In the genomic region with DNA sequence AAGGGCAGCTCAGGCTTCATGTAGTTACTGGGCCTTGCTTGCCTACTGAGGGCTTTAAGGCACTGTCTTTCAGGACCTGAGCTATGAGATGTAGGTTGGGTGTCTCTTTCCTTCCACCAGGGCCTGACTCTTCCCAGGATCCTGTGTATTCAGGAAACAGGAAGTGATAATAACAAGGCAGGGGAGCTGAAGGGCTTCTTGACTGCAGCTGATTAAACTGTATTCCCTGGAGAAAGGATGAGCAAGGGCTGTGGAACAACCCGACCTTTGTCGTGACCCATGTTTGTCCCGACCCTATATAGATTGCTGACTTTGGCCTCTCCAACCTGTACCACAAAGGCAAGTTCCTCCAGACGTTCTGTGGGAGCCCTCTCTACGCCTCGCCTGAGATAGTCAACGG, we compare ENCODE assay signal across 18 mouse cellular contexts. TPM values are rescaled to one million over a fixed set of nuclear protein-coding genes. Genes with fewer than 3 reads are reported as not detected.
DNase-seq lines count a peak whose midpoint lies in the region; ATAC-seq and TF ChIP-seq lines count a peak whose summit lies in the region.
"Had no signal": no experiment of that assay in that cellular context is flagged by ENCODE, and none has a peak within 500 bp of the region (broad histone marks: within the 10 kb centered on the region; RNA-seq: fewer than 3 reads in every experiment).

No protein-coding gene starts in this region.

- no peaks in the 10 kb centered on the region for H3K79me2 ChIP-seq in liver, adult 2 months (ENCODE audit: control insufficient read depth, insufficient read depth, low read length)

- H3K27ac ChIP-seq in liver, adult 2 months (replicated peaks; ENCODE audit: insufficient read depth, low read depth, low read length): peak overlapping the region; percentile 29
- no peak overlapping the region; the same call in 1 of the 2 replicates for H3K27ac ChIP-seq in liver, postnatal 0 days (ENCODE audit: low read depth)
- H3K27ac ChIP-seq in embryonic facial prominence, embryonic 10.5 days (replicated peaks): 0 out of 2 replicates have a peak overlapping the region, but pooled peaks have one; percentile 8
- peak overlapping the region; percentile 89 for H3K27ac ChIP-seq in midbrain, embryonic 13.5 days
- H3K27ac ChIP-seq: hindbrain, embryonic 12.5 days; hindbrain, postnatal 0 days had no signal

- H3K4me3 ChIP-seq in liver, adult 2 months (ENCODE audit: insufficient read depth, low read depth, low read length): no peak overlapping the region
- H3K4me3 ChIP-seq in liver, postnatal 0 days (ENCODE audit: low read depth, low read length): no peak overlapping the region
- no peak overlapping the region for H3K4me3 ChIP-seq in embryonic facial prominence, embryonic 10.5 days
- H3K4me3 ChIP-seq in midbrain, embryonic 13.5 days (replicated peaks): no peak overlapping the region
- H3K4me3 ChIP-seq: heart, embryonic 12.5 days; hindbrain, embryonic 12.5 days had no signal

- 67% methylated on average over 7 of the region's 7 CpGs for WGBS in liver, adult 2 months
- 65% methylated on average over 7 of the region's 7 CpGs for WGBS in liver, postnatal 0 days (ENCODE audit: insufficient replicate concordance)
- 79% methylated on average over 7 of the region's 7 CpGs for WGBS in embryonic facial prominence, embryonic 10.5 days
- 88% methylated on average over 7 of the region's 7 CpGs for WGBS in midbrain, embryonic 13.5 days

- H3K9ac ChIP-seq in liver, adult 2 months (ENCODE audit: low read depth, low read length): no peak overlapping the region
- H3K9ac ChIP-seq in liver, postnatal 0 days (replicated peaks): no peak overlapping the region
- H3K9ac ChIP-seq in midbrain, embryonic 13.5 days (replicated peaks): no peak overlapping the region; the same call in 1 of the 2 replicates
- H3K9ac ChIP-seq: forebrain, postnatal 0 days; heart, embryonic 12.5 days; hindbrain, embryonic 12.5 days had no signal

- no peak for ATAC-seq in liver, postnatal 0 days
- ATAC-seq in midbrain, embryonic 13.5 days: no peak
- ATAC-seq: activated CD4-positive, CD25-positive, alpha-beta regulatory T cell, adult 4 months; forebrain, postnatal 0 days; hindbrain, postnatal 0 days; Patski had no signal

- TF ChIP-seq EP300 in liver, postnatal 0 days (IDR thresholded peaks at IDR 0.05; ENCODE audit: low read depth): no peak

- no peaks in the 10 kb centered on the region for H3K27me3 ChIP-seq in liver, adult 2 months (ENCODE audit: control insufficient read depth, insufficient read depth, low read length)
- no peaks in the 10 kb centered on the region for H3K27me3 ChIP-seq in liver, postnatal 0 days (ENCODE audit: insufficient read depth, low read length)
- H3K27me3 ChIP-seq in embryonic facial prominence, embryonic 10.5 days (replicated peaks; ENCODE audit: low read depth, poor library complexity, severe bottlenecking): no peaks in the 10 kb centered on the region
- H3K27me3 ChIP-seq in midbrain, embryonic 13.5 days: no peaks in the 10 kb centered on the region
- H3K27me3 ChIP-seq: heart, embryonic 12.5 days; hindbrain, embryonic 12.5 days; Patski had no signal

- H3K36me3 ChIP-seq in liver, adult 2 months (ENCODE audit: control insufficient read depth, insufficient read depth, low read length): peaks cover 30% of the 10 kb centered on the region
- peaks cover 43% of the 10 kb centered on the region for H3K36me3 ChIP-seq in liver, postnatal 0 days (replicated peaks; ENCODE audit: insufficient read depth, low read length)
- H3K36me3 ChIP-seq in embryonic facial prominence, embryonic 10.5 days (replicated peaks): peaks cover 76% of the 10 kb centered on the region
- H3K36me3 ChIP-seq in midbrain, embryonic 13.5 days: peaks cover 66% of the 10 kb centered on the region

- intact Hi-C loops in heart, postnatal 14 days (cut with DNase I): no loop called here

- peak; percentile 94 for DNase-seq in heart, adult 11 months
- no peak for DNase-seq in heart, postnatal 14 days
- DNase-seq in liver, adult 2 months (ENCODE audit: extremely low read depth, low read depth, low spot score): no peak
- no peak for DNase-seq in liver, postnatal 0 days
- DNase-seq in embryonic facial prominence, embryonic 10.5 days (ENCODE audit: low spot score): no peak
- no peak for DNase-seq in layer of hippocampus, postnatal 14 days (ENCODE audit: low spot score in 2 of 2)
- DNase-seq: adrenal gland, postnatal 14 days; forebrain, postnatal 0 days; gastrocnemius, postnatal 14 days; heart, adult 18-20 months; heart, postnatal 36 days had no signal

- no peak overlapping the region for H3K4me2 ChIP-seq in liver, postnatal 0 days (ENCODE audit: low read depth, low read length)
- no peak overlapping the region for H3K4me2 ChIP-seq in midbrain, embryonic 13.5 days (replicated peaks)
- H3K4me2 ChIP-seq: heart, embryonic 12.5 days; hindbrain, embryonic 12.5 days had no signal

- no peaks in the 10 kb centered on the region for H3K9me3 ChIP-seq in liver, postnatal 0 days (ENCODE audit: low read length)
- H3K9me3 ChIP-seq in embryonic facial prominence, embryonic 10.5 days: no peaks in the 10 kb centered on the region
- no peaks in the 10 kb centered on the region for H3K9me3 ChIP-seq in midbrain, embryonic 13.5 days
- H3K9me3 ChIP-seq: heart, embryonic 12.5 days; hindbrain, embryonic 12.5 days had no signal

- no peak for TF ChIP-seq POLR2A in liver, adult 2 months (IDR thresholded peaks at IDR 0.05; ENCODE audit: extremely low read depth, insufficient read depth, low read length)

- no peak for TF ChIP-seq CTCF in liver, adult 2 months (IDR thresholded peaks at IDR 0.05; ENCODE audit: low read depth, low read length)
- no peak for TF ChIP-seq CTCF in liver, postnatal 0 days (IDR thresholded peaks at IDR 0.05; ENCODE audit: low read depth)

- peaks cover 47% of the 10 kb centered on the region for H3K4me1 ChIP-seq in liver, adult 2 months (ENCODE audit: control insufficient read depth, insufficient read depth, low read length)
- peaks cover 34% of the 10 kb centered on the region for H3K4me1 ChIP-seq in liver, postnatal 0 days (ENCODE audit: insufficient read depth)
- peaks cover 83% of the 10 kb centered on the region for H3K4me1 ChIP-seq in embryonic facial prominence, embryonic 10.5 days
- H3K4me1 ChIP-seq in midbrain, embryonic 13.5 days (replicated peaks): peaks cover 96% of the 10 kb centered on the region

RNA-seq across cellular contexts. Expression of a gene that starts 13.7 kb away (rescaled TPM):
- total RNA-seq in heart, postnatal 14 days (2021): 1 to 10 TPM; 3.6 to 5.4 TPM
- 3.8 and 4.8 TPM in 2 replicates for total RNA-seq in liver, adult 2 months (2014; rRNA removed)
- polyA plus RNA-seq in liver, adult 2 months (2012; rRNA removed): 6.4 and 8.0 TPM in 2 replicates
- 6.0 and 6.8 TPM in 2 replicates for polyA plus RNA-seq in liver, postnatal 0 days (2015; fragmentation: Nextera tagmentation; extraction: Ambion mirVana)
- 12.6 and 19.6 TPM in 2 replicates for polyA plus RNA-seq in embryonic facial prominence, embryonic 10.5 days (2016; fragmentation: Nextera tagmentation; extraction: Ambion mirVana)
- polyA plus RNA-seq in midbrain, embryonic 13.5 days (2015; fragmentation: Nextera tagmentation; extraction: Ambion mirVana): 53.5 and 56.3 TPM in 2 replicates
- total RNA-seq in layer of hippocampus, postnatal 14 days (2021): 1 to 10 TPM; 1.7 to 2.8 TPM

RNA-seq across cellular contexts. Expression of a gene that starts 31.2 kb away (rescaled TPM):
- 10 to 100 TPM; 23.6 to 29.0 TPM for total RNA-seq in heart, postnatal 14 days (2021)
- 0.18 and 0.81 TPM in 2 replicates for total RNA-seq in liver, adult 2 months (2014; rRNA removed)
- 1.2 and 1.4 TPM in 2 replicates for polyA plus RNA-seq in liver, adult 2 months (2012; rRNA removed)
- 0.32 and 0.40 TPM in 2 replicates for polyA plus RNA-seq in liver, postnatal 0 days (2015; fragmentation: Nextera tagmentation; extraction: Ambion mirVana)
- polyA plus RNA-seq in embryonic facial prominence, embryonic 10.5 days (2016; fragmentation: Nextera tagmentation; extraction: Ambion mirVana): 0.46 and 0.58 TPM in 2 replicates
- polyA plus RNA-seq in midbrain, embryonic 13.5 days (2015; fragmentation: Nextera tagmentation; extraction: Ambion mirVana): 6.3 and 6.7 TPM in 2 replicates
- 1 to 10 TPM; 5.7 to 6.8 TPM for total RNA-seq in layer of hippocampus, postnatal 14 days (2021)
- total RNA-seq: CH12.LX had no signal
- polyA plus RNA-seq: activated CD4-positive, CD25-positive, alpha-beta regulatory T cell, adult 4 months had no signal
